ENCODE assay signal across 13 mouse cellular contexts in genomic region chr7:110787310-110787709, GRCm38 (mm10). TPM values are rescaled to one million over a fixed set of nuclear protein-coding genes. Genes with fewer than 3 reads are reported as not detected.
DNase-seq lines count a peak whose midpoint lies in the region; ATAC-seq and TF ChIP-seq lines count a peak whose summit lies in the region.
"Had no signal": no experiment of that assay in that cellular context is flagged by ENCODE, and none has a peak within 500 bp of the region (broad histone marks: within the 10 kb centered on the region; RNA-seq: fewer than 3 reads in every experiment).

No protein-coding gene starts in this region.

- 0 out of 2 replicates have a peak overlapping the region, but pooled peaks have one; percentile 15 for H3K27ac ChIP-seq in forebrain, embryonic 10.5 days
- H3K27ac ChIP-seq in forebrain, embryonic 11.5 days (ENCODE audit: low read depth, low read length): no peak overlapping the region
- H3K27ac ChIP-seq in heart, postnatal 0 days (ENCODE audit: low read depth): no peak overlapping the region
- H3K27ac ChIP-seq in hindbrain, postnatal 0 days: no peak overlapping the region
- H3K27ac ChIP-seq: limb, embryonic 15.5 days; midbrain, embryonic 13.5 days had no signal

- no peaks in the 10 kb centered on the region for H3K27me3 ChIP-seq in forebrain, embryonic 10.5 days (ENCODE audit: poor library complexity, severe bottlenecking)
- no peaks in the 10 kb centered on the region for H3K27me3 ChIP-seq in forebrain, embryonic 11.5 days (ENCODE audit: control insufficient read depth, insufficient read depth, low read length)
- H3K27me3 ChIP-seq in heart, postnatal 0 days (ENCODE audit: control insufficient read depth, insufficient read depth, low read length): no peaks in the 10 kb centered on the region
- no peaks in the 10 kb centered on the region for H3K27me3 ChIP-seq in hindbrain, postnatal 0 days (ENCODE audit: insufficient read depth, low read length)
- H3K27me3 ChIP-seq: limb, embryonic 15.5 days; midbrain, embryonic 13.5 days had no signal

- no peak for TF ChIP-seq CTCF in heart, postnatal 0 days (IDR thresholded peaks at IDR 0.05; ENCODE audit: low read depth)
- no peak for TF ChIP-seq CTCF in hindbrain, postnatal 0 days (IDR thresholded peaks at IDR 0.05; ENCODE audit: low read depth)

- peaks cover 29% of the 10 kb centered on the region for H3K4me1 ChIP-seq in forebrain, embryonic 10.5 days
- no peaks in the 10 kb centered on the region for H3K4me1 ChIP-seq in forebrain, embryonic 11.5 days (replicated peaks; ENCODE audit: control insufficient read depth, insufficient read depth, low read length)
- H3K4me1 ChIP-seq in heart, postnatal 0 days (ENCODE audit: control insufficient read depth, insufficient read depth): peaks cover 10% of the 10 kb centered on the region; the same call in 1 of the 2 replicates
- no peaks in the 10 kb centered on the region for H3K4me1 ChIP-seq in hindbrain, postnatal 0 days (ENCODE audit: insufficient read depth, low read length)
- H3K4me1 ChIP-seq: midbrain, embryonic 13.5 days had no signal

- no peak for TF ChIP-seq EP300 in heart, postnatal 0 days (IDR thresholded peaks at IDR 0.05; ENCODE audit: low read depth)

- no peaks in the 10 kb centered on the region for H3K36me3 ChIP-seq in forebrain, embryonic 10.5 days (replicated peaks)
- H3K36me3 ChIP-seq in forebrain, embryonic 11.5 days (ENCODE audit: control insufficient read depth, insufficient read depth, low read length): no peaks in the 10 kb centered on the region
- peaks cover 7% of the 10 kb centered on the region; the same call in 1 of the 2 replicates for H3K36me3 ChIP-seq in heart, postnatal 0 days (replicated peaks; ENCODE audit: control insufficient read depth, insufficient read depth, low read length)
- no peaks in the 10 kb centered on the region for H3K36me3 ChIP-seq in hindbrain, postnatal 0 days (ENCODE audit: insufficient read depth, low read length)
- H3K36me3 ChIP-seq: midbrain, embryonic 13.5 days had no signal

- H3K9ac ChIP-seq in forebrain, embryonic 11.5 days (ENCODE audit: low read length): no peak overlapping the region
- H3K9ac ChIP-seq in heart, postnatal 0 days (replicated peaks; ENCODE audit: low read depth, low read length): no peak overlapping the region
- H3K9ac ChIP-seq in hindbrain, postnatal 0 days (replicated peaks; ENCODE audit: low read length): no peak overlapping the region
- H3K9ac ChIP-seq: limb, embryonic 15.5 days; midbrain, embryonic 13.5 days had no signal

- no peak for ATAC-seq in forebrain, embryonic 11.5 days (replicated peaks; ENCODE audit: low FRiP score)
- ATAC-seq in heart, postnatal 0 days (ENCODE audit: insufficient read depth, low read depth): peak; percentile 43; the same call in 1 of the 2 replicates
- no peak for ATAC-seq in hindbrain, postnatal 0 days
- ATAC-seq: inflammation-experienced regulatory T-cells, adult 6 months; midbrain, embryonic 13.5 days had no signal

- H3K4me2 ChIP-seq in forebrain, embryonic 11.5 days (ENCODE audit: low read depth, low read length, severe bottlenecking): no peak overlapping the region
- no peak overlapping the region for H3K4me2 ChIP-seq in heart, postnatal 0 days (ENCODE audit: low read depth, low read length)
- no peak overlapping the region for H3K4me2 ChIP-seq in hindbrain, postnatal 0 days (ENCODE audit: low read depth, low read length)
- H3K4me2 ChIP-seq: limb, embryonic 15.5 days; midbrain, embryonic 13.5 days had no signal

- no peak overlapping the region for H3K4me3 ChIP-seq in forebrain, embryonic 10.5 days
- no peak overlapping the region for H3K4me3 ChIP-seq in forebrain, embryonic 11.5 days (ENCODE audit: low read depth, low read length)
- no peak overlapping the region for H3K4me3 ChIP-seq in heart, postnatal 0 days (ENCODE audit: low read depth, low read length)
- H3K4me3 ChIP-seq in hindbrain, postnatal 0 days (ENCODE audit: low read length): no peak overlapping the region
- H3K4me3 ChIP-seq: limb, embryonic 15.5 days; midbrain, embryonic 13.5 days had no signal

- DNase-seq in forebrain, embryonic 10.5 days (ENCODE audit: extremely low spot score, low spot score): no peak
- no peak for DNase-seq in forebrain, embryonic 11.5 days (ENCODE audit: low spot score)
- peak; percentile 55 for DNase-seq in 3134 (ENCODE audit: extremely low read depth, insufficient read length, low spot score)
- DNase-seq in heart, postnatal 0 days (ENCODE audit: low spot score): no peak
- DNase-seq in kidney, postnatal 4 days: peak; percentile 50 to 56
- no peak for DNase-seq in frontal cortex, postnatal 36 days (ENCODE audit: low spot score in 2 of 2)
- DNase-seq in yolk sac, embryonic 10.5 days (ENCODE audit: low spot score): no peak
- DNase-seq in hindbrain, postnatal 0 days (ENCODE audit: low spot score): no peak
- DNase-seq: layer of hippocampus, postnatal 36 days; thymus, adult 2 months had no signal

- 88% methylated on average over 6 of the region's 6 CpGs for WGBS in forebrain, embryonic 10.5 days
- WGBS in forebrain, embryonic 11.5 days: 81% methylated on average over 6 of the region's 6 CpGs
- 50% methylated on average over 6 of the region's 6 CpGs for WGBS in heart, postnatal 0 days
- WGBS in hindbrain, postnatal 0 days: 63% methylated on average over 6 of the region's 6 CpGs

- H3K9me3 ChIP-seq in forebrain, embryonic 10.5 days: no peaks in the 10 kb centered on the region
- no peaks in the 10 kb centered on the region for H3K9me3 ChIP-seq in forebrain, embryonic 11.5 days (ENCODE audit: control insufficient read depth, low read length)
- no peaks in the 10 kb centered on the region for H3K9me3 ChIP-seq in heart, postnatal 0 days (replicated peaks; ENCODE audit: control insufficient read depth, low read length)
- no peaks in the 10 kb centered on the region for H3K9me3 ChIP-seq in hindbrain, postnatal 0 days (ENCODE audit: low read length)
- H3K9me3 ChIP-seq: limb, embryonic 15.5 days; midbrain, embryonic 13.5 days had no signal

RNA-seq across cellular contexts. Expression of gene Ampd3, which starts 19.3 kb away (rescaled TPM):
- 1.2 and 1.5 TPM in 2 replicates for polyA plus RNA-seq in forebrain, embryonic 10.5 days (2016; fragmentation: Nextera tagmentation; extraction: Ambion mirVana)
- 1.6 and 1.9 TPM in 2 replicates for polyA plus RNA-seq in forebrain, embryonic 11.5 days (2014; fragmentation: Nextera tagmentation; extraction: Ambion mirVana)
- total RNA-seq in heart, postnatal 0 days (2014; rRNA removed; ENCODE audit: low replicate concordance): 12.2 and 19.7 TPM in 2 replicates
- 12.8 and 15.6 TPM in 2 replicates for polyA plus RNA-seq in heart, postnatal 0 days (2015; fragmentation: Nextera tagmentation; extraction: Ambion mirVana)
- 15.1 and 24.8 TPM in 2 replicates for total RNA-seq in hindbrain, postnatal 0 days (2014; rRNA removed)
- 12.4 and 14.3 TPM in 2 replicates for polyA plus RNA-seq in hindbrain, postnatal 0 days (2015; fragmentation: Nextera tagmentation; extraction: Ambion mirVana)

RNA-seq across cellular contexts. Expression of gene Rnf141, which starts 56.9 kb away (rescaled TPM):
- 25.0 and 26.3 TPM in 2 replicates for polyA plus RNA-seq in forebrain, embryonic 10.5 days (2016; fragmentation: Nextera tagmentation; extraction: Ambion mirVana)
- 30.6 and 33.2 TPM in 2 replicates for polyA plus RNA-seq in forebrain, embryonic 11.5 days (2014; fragmentation: Nextera tagmentation; extraction: Ambion mirVana)
- 59.9 and 144 TPM in 2 replicates for total RNA-seq in heart, postnatal 0 days (2014; rRNA removed; ENCODE audit: low replicate concordance)
- 22.7 and 26.4 TPM in 2 replicates for polyA plus RNA-seq in heart, postnatal 0 days (2015; fragmentation: Nextera tagmentation; extraction: Ambion mirVana)
- total RNA-seq in hindbrain, postnatal 0 days (2014; rRNA removed): 80.4 and 98.8 TPM in 2 replicates
- polyA plus RNA-seq in hindbrain, postnatal 0 days (2015; fragmentation: Nextera tagmentation; extraction: Ambion mirVana): 35.3 and 36.7 TPM in 2 replicates

Comparison
In these comparisons a context has a peak if more than half of its experiments do, and no peak if none do; other contexts are left out.
1. DNase-seq: peak in 3134 (single experiment) and kidney, postnatal 4 days (2 of 2); none in forebrain, embryonic 10.5 days (single experiment), forebrain, embryonic 11.5 days (single experiment), heart, postnatal 0 days (single experiment), frontal cortex, postnatal 36 days (0 of 2), yolk sac, embryonic 10.5 days (single experiment) and hindbrain, postnatal 0 days (single experiment).